ENCODE assay signal across 18 mouse cellular contexts in the genomic region with DNA sequence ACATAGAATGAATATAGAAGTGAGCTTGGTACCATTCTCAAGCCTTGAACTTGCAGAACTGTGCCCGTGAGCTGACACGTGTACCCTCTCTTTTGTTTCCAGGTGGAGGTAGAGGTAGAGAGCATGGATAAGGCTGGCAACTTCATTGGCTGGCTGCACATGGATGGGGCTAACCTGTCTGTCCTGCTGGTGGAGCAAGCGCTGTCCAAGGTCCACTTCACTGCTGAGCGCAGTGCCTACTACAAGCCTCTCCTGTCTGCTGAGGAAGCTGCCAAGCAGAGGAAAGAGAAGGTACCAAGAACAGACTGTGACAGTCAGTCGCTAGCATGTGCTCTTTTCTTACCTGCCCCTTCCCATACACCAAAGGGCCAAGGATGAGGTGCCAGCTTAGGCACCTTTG. TPM values are rescaled to one million over a fixed set of nuclear protein-coding genes. Genes with fewer than 3 reads are reported as not detected.
A peak's percentile ranks its signal among the peaks of the same experiment; 100 is the strongest.
DNase-seq lines count a peak whose midpoint lies in the region; ATAC-seq and TF ChIP-seq lines count a peak whose summit lies in the region.
"Had no signal": no experiment of that assay in that cellular context is flagged by ENCODE, and none has a peak within 500 bp of the region (broad histone marks: within the 10 kb centered on the region; RNA-seq: fewer than 3 reads in every experiment).

No protein-coding gene starts in this region.

- H3K79me2 ChIP-seq in myocyte (ENCODE audit: control insufficient read depth, insufficient read depth), result no peaks in the 10 kb centered on the region

- peak; percentile 30 for DNase-seq in kidney, postnatal 10 days
- no peak for DNase-seq in kidney, adult 11 months
- no peak for DNase-seq in left cerebral cortex, adult 9 months (ENCODE audit: low spot score in 2 of 2)
- no peak for DNase-seq in layer of hippocampus, postnatal 14 days (ENCODE audit: low spot score in 2 of 2)
- DNase-seq: adrenal gland, adult 8-10 months; adrenal gland, postnatal 36 days; cerebellum, adult 2 months; forebrain, postnatal 0 days; gastrocnemius, postnatal 14 days; heart, adult 2 months; heart, postnatal 36 days had no signal

- no peaks in the 10 kb centered on the region for H3K27me3 ChIP-seq in intestine, embryonic 15.5 days (replicated peaks)
- no peaks in the 10 kb centered on the region for H3K27me3 ChIP-seq in intestine, embryonic 16.5 days (replicated peaks; ENCODE audit: control insufficient read depth, insufficient read depth, low read length)
- no peaks in the 10 kb centered on the region for H3K27me3 ChIP-seq in myocyte (ENCODE audit: control insufficient read depth, insufficient read depth, insufficient read length)
- H3K27me3 ChIP-seq: heart, embryonic 15.5 days had no signal

- no peak overlapping the region for H3K4me2 ChIP-seq in intestine, embryonic 15.5 days (replicated peaks)
- no peak overlapping the region for H3K4me2 ChIP-seq in intestine, embryonic 16.5 days (ENCODE audit: low read depth, low read length)
- no peak overlapping the region for H3K4me2 ChIP-seq in myocyte (ENCODE audit: low read depth)
- H3K4me2 ChIP-seq: forebrain, embryonic 13.5 days; heart, embryonic 11.5 days; heart, embryonic 15.5 days had no signal

- H3K27ac ChIP-seq in intestine, embryonic 15.5 days, result no peak overlapping the region
- H3K27ac ChIP-seq in intestine, embryonic 16.5 days (ENCODE audit: low read length), result no peak overlapping the region
- H3K27ac ChIP-seq: embryonic facial prominence, embryonic 10.5 days; forebrain, embryonic 13.5 days; heart, adult 2 months; heart, embryonic 15.5 days had no signal

- 82% methylated on average over 5 of the region's 5 CpGs for WGBS in intestine, embryonic 15.5 days
- 83% methylated on average over 5 of the region's 5 CpGs for whole genome bisulfite sequencing in intestine, embryonic 16.5 days

- H3K9ac ChIP-seq in intestine, embryonic 15.5 days, result no peak overlapping the region
- H3K9ac ChIP-seq in intestine, embryonic 16.5 days (ENCODE audit: low read depth, low read length), result no peak overlapping the region
- H3K9ac ChIP-seq: forebrain, embryonic 13.5 days; forebrain, postnatal 0 days; heart, embryonic 15.5 days had no signal

- no peaks in the 10 kb centered on the region for H3K9me3 ChIP-seq in intestine, embryonic 15.5 days
- H3K9me3 ChIP-seq in intestine, embryonic 16.5 days (ENCODE audit: control insufficient read depth, low read length), result no peaks in the 10 kb centered on the region
- H3K9me3 ChIP-seq: embryonic facial prominence, embryonic 10.5 days; forebrain, embryonic 13.5 days; heart, embryonic 15.5 days had no signal

- no peak overlapping the region for H3K4me3 ChIP-seq in intestine, embryonic 15.5 days (replicated peaks)
- H3K4me3 ChIP-seq in intestine, embryonic 16.5 days (ENCODE audit: low read length), result no peak overlapping the region
- H3K4me3 ChIP-seq in myocyte, result no peak overlapping the region
- H3K4me3 ChIP-seq: embryonic facial prominence, embryonic 10.5 days; forebrain, embryonic 13.5 days; heart, adult 2 months; heart, embryonic 15.5 days had no signal

- ATAC-seq in intestine, embryonic 15.5 days, result peak; percentile 46; the same call in 1 of the 2 replicates
- peak; percentile 39; the same call in 1 of the 2 replicates for ATAC-seq in intestine, embryonic 16.5 days
- ATAC-seq: forebrain, embryonic 13.5 days; forebrain, postnatal 0 days had no signal

- H3K36me3 ChIP-seq in intestine, embryonic 15.5 days, result 0 out of 2 replicates have a peak, but pooled peaks cover 4% of the 10 kb centered on the region
- H3K36me3 ChIP-seq in intestine, embryonic 16.5 days (ENCODE audit: control insufficient read depth, insufficient read depth, low read length), result 0 out of 2 replicates have a peak, but pooled peaks cover 4% of the 10 kb centered on the region
- H3K36me3 ChIP-seq in myocyte (ENCODE audit: control insufficient read depth, insufficient read depth), result peaks cover 11% of the 10 kb centered on the region
- H3K36me3 ChIP-seq: heart, embryonic 15.5 days had no signal

- no peak for TF ChIP-seq POLR2A in myocyte (IDR thresholded peaks at IDR 0.05; ENCODE audit: insufficient read length, low read depth)

- peaks cover 20% of the 10 kb centered on the region for H3K4me1 ChIP-seq in intestine, embryonic 15.5 days (replicated peaks)
- H3K4me1 ChIP-seq in intestine, embryonic 16.5 days (ENCODE audit: control insufficient read depth, insufficient read depth, low read length), result peaks cover 17% of the 10 kb centered on the region

- H3ac ChIP-seq in myocyte (ENCODE audit: control insufficient read depth, insufficient read length), result no peak overlapping the region

TF ChIP-seq in myocyte, 11 proteins besides CTCF, POLR2A, EP300 and RAD21:
- TF ChIP-seq POLR2AphosphoS2 (IDR thresholded peaks at IDR 0.05; ENCODE audit: insufficient read length, low read depth), result no peak
- TF ChIP-seq REST (IDR thresholded peaks at IDR 0.05; ENCODE audit: insufficient read depth, insufficient read length), result peak; percentile 65
- TF ChIP-seq CEBPB (IDR thresholded peaks at IDR 0.05; ENCODE audit: insufficient read depth, poor library complexity, severe bottlenecking), result no peak
TF ChIP-seq in myocyte: peak in this region for 1.

RNA-seq across cellular contexts. Expression of gene Lrrc4, which starts 43.2 kb away (rescaled TPM):
- 0.31 and 0.52 TPM in 2 replicates for polyA plus RNA-seq in intestine, embryonic 15.5 days (2015; fragmentation: Nextera tagmentation; extraction: Ambion mirVana)
- polyA plus RNA-seq in intestine, embryonic 16.5 days (2015; fragmentation: Nextera tagmentation; extraction: Ambion mirVana), result 0.65 and 0.77 TPM in 2 replicates
- 0.72 TPM for polyA plus RNA-seq in myocyte (2012; fragmentation: generic; extraction: Trizol)
- total RNA-seq in layer of hippocampus, postnatal 14 days (2021), result 10 to 100 TPM; 67.6 to 70.8 TPM
